In genomic region chr10:43489550-43489949, GRCm38 (mm10) we compare ENCODE assay signal across 10 mouse cellular contexts. TPM values are rescaled to one million over a fixed set of nuclear protein-coding genes. Genes with fewer than 3 reads are reported as not detected.
DNase-seq lines count a peak whose midpoint lies in the region; ATAC-seq and TF ChIP-seq lines count a peak whose summit lies in the region.
"Had no signal": no experiment of that assay in that cellular context is flagged by ENCODE, and none has a peak within 500 bp of the region (broad histone marks: within the 10 kb centered on the region; RNA-seq: fewer than 3 reads in every experiment).

No protein-coding gene starts in this region.

- H3K4me2 ChIP-seq in stomach, embryonic 15.5 days, result no peak overlapping the region
- H3K4me2 ChIP-seq in stomach, postnatal 0 days (replicated peaks; ENCODE audit: low read depth), result no peak overlapping the region
- no peak overlapping the region for H3K4me2 ChIP-seq in midbrain, embryonic 15.5 days
- H3K4me2 ChIP-seq: hindbrain, embryonic 14.5 days had no signal

- TF ChIP-seq CTCF in stomach, postnatal 0 days (IDR thresholded peaks at IDR 0.05; ENCODE audit: low read depth), result no peak

- TF ChIP-seq EP300 in stomach, postnatal 0 days (optimal IDR thresholded peaks at IDR 0.05), result no peak

- no peak overlapping the region for H3K4me3 ChIP-seq in stomach, embryonic 15.5 days (replicated peaks)
- H3K4me3 ChIP-seq in stomach, postnatal 0 days (ENCODE audit: low read depth, low read length), result no peak overlapping the region
- H3K4me3 ChIP-seq in midbrain, embryonic 15.5 days, result no peak overlapping the region

- no peaks in the 10 kb centered on the region for H3K36me3 ChIP-seq in stomach, embryonic 15.5 days
- H3K36me3 ChIP-seq in stomach, postnatal 0 days (ENCODE audit: control insufficient read depth, insufficient read depth, low read length), result no peaks in the 10 kb centered on the region
- H3K36me3 ChIP-seq in midbrain, embryonic 15.5 days (replicated peaks), result no peaks in the 10 kb centered on the region

- no peaks in the 10 kb centered on the region for H3K27me3 ChIP-seq in stomach, embryonic 15.5 days (replicated peaks)
- H3K27me3 ChIP-seq in stomach, postnatal 0 days (ENCODE audit: control insufficient read depth, insufficient read depth, low read length), result no peaks in the 10 kb centered on the region
- no peaks in the 10 kb centered on the region for H3K27me3 ChIP-seq in midbrain, embryonic 15.5 days (replicated peaks)

- peak; percentile 56 for DNase-seq in embryo, embryonic 10 days (ENCODE audit: low spot score)
- DNase-seq in embryo, embryonic 11 days, result no peak
- DNase-seq in stomach, postnatal 0 days (ENCODE audit: low spot score), result no peak
- peak; percentile 59 for DNase-seq in kidney, postnatal 14 days
- DNase-seq in mesoderm, embryonic 11.5 days (ENCODE audit: low read depth, low spot score), result peak; percentile 33
- no peak for DNase-seq in cerebellum, adult 9-11 months
- DNase-seq: cerebellum, adult 2 months had no signal

- no peak overlapping the region for H3K9ac ChIP-seq in stomach, embryonic 15.5 days
- no peak overlapping the region for H3K9ac ChIP-seq in stomach, postnatal 0 days (ENCODE audit: low read length)
- no peak overlapping the region for H3K9ac ChIP-seq in midbrain, embryonic 15.5 days
- H3K9ac ChIP-seq: hindbrain, embryonic 14.5 days had no signal

- peaks cover 5% of the 10 kb centered on the region; the same call in 1 of the 2 replicates for H3K4me1 ChIP-seq in stomach, embryonic 15.5 days
- H3K4me1 ChIP-seq in stomach, postnatal 0 days (replicated peaks; ENCODE audit: control insufficient read depth, insufficient read depth), result no peaks in the 10 kb centered on the region
- H3K4me1 ChIP-seq in midbrain, embryonic 15.5 days, result no peaks in the 10 kb centered on the region

- no peaks in the 10 kb centered on the region for H3K9me3 ChIP-seq in stomach, embryonic 15.5 days
- H3K9me3 ChIP-seq in stomach, postnatal 0 days (ENCODE audit: control insufficient read depth, low read length), result no peaks in the 10 kb centered on the region
- H3K9me3 ChIP-seq in midbrain, embryonic 15.5 days, result no peaks in the 10 kb centered on the region

- no peak overlapping the region for H3K27ac ChIP-seq in stomach, embryonic 15.5 days
- H3K27ac ChIP-seq in stomach, postnatal 0 days (replicated peaks), result no peak overlapping the region
- H3K27ac ChIP-seq in midbrain, embryonic 15.5 days, result no peak overlapping the region
- H3K27ac ChIP-seq: hindbrain, embryonic 14.5 days had no signal

- WGBS in stomach, embryonic 15.5 days, result 31% methylated on average over 6 of the region's 6 CpGs
- 43% methylated on average over 6 of the region's 6 CpGs for WGBS in stomach, postnatal 0 days
- 76% methylated on average over 6 of the region's 6 CpGs for WGBS in midbrain, embryonic 15.5 days

- ATAC-seq in stomach, embryonic 15.5 days (ENCODE audit: insufficient read depth, low FRiP score, low read depth), result 0 out of 2 replicates have a peak, but pooled peaks have one; percentile 10
- ATAC-seq in stomach, postnatal 0 days (ENCODE audit: low FRiP score, low TSS enrichment), result no peak
- no peak for ATAC-seq in midbrain, embryonic 15.5 days (replicated peaks)

RNA-seq across cellular contexts. Expression of gene Bend3, which starts 10.9 kb away (rescaled TPM):
- polyA plus RNA-seq in stomach, embryonic 15.5 days (2015; fragmentation: Nextera tagmentation; extraction: Ambion mirVana), result 3.2 and 4.0 TPM in 2 replicates
- 0.61 and 0.97 TPM in 2 replicates for polyA plus RNA-seq in stomach, postnatal 0 days (2015; fragmentation: Nextera tagmentation; extraction: Ambion mirVana)
- polyA plus RNA-seq in midbrain, embryonic 15.5 days (2015; fragmentation: Nextera tagmentation; extraction: Ambion mirVana), result 5.0 and 5.5 TPM in 2 replicates

RNA-seq across cellular contexts. Expression of gene Gm9803, which starts 34.3 kb away (rescaled TPM):
- 9.6 and 36.0 TPM in 2 replicates for polyA plus RNA-seq in stomach, embryonic 15.5 days (2015; fragmentation: Nextera tagmentation; extraction: Ambion mirVana)
- polyA plus RNA-seq in stomach, postnatal 0 days (2015; fragmentation: Nextera tagmentation; extraction: Ambion mirVana), result 14.3 and 14.8 TPM in 2 replicates
- 20.2 and 22.7 TPM in 2 replicates for polyA plus RNA-seq in midbrain, embryonic 15.5 days (2015; fragmentation: Nextera tagmentation; extraction: Ambion mirVana)

RNA-seq across cellular contexts. Expression of gene 1700021F05Rik, which starts 51.2 kb away (rescaled TPM):
- polyA plus RNA-seq in stomach, embryonic 15.5 days (2015; fragmentation: Nextera tagmentation; extraction: Ambion mirVana), result 64.6 and 66.9 TPM in 2 replicates
- polyA plus RNA-seq in stomach, postnatal 0 days (2015; fragmentation: Nextera tagmentation; extraction: Ambion mirVana), result 47.0 and 48.9 TPM in 2 replicates
- polyA plus RNA-seq in midbrain, embryonic 15.5 days (2015; fragmentation: Nextera tagmentation; extraction: Ambion mirVana), result 62.6 and 66.2 TPM in 2 replicates

Comparison
In these comparisons a context has a peak if more than half of its experiments do, and no peak if none do; other contexts are left out.
1. DNase-seq: peak in embryo, embryonic 10 days (single experiment), kidney, postnatal 14 days (single experiment) and mesoderm, embryonic 11.5 days (single experiment); none in embryo, embryonic 11 days (single experiment), stomach, postnatal 0 days (single experiment) and cerebellum, adult 9-11 months (single experiment).